Comparison of ENCODE assay signal across 22 mouse cellular contexts in the genomic region with DNA sequence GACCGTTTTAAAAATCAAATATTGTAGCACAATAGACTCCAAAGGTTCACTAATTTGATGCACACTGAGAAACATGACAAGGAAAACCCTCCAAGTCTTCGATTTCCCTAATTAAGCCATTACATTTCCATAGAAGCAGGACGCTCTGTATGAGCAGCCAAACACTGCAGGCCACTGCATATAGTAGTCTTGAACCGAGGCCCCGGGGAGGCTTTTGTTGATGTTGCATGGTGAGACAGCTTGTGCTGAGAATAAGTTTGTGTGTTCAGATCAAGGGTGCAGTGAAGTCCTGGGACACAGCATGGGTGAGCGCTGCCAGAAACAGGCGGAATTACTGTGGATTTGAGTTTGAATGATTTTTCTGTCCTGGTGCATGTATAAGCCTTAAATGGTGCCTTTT.
A peak's percentile ranks its signal among the peaks of the same experiment; 100 is the strongest.
DNase-seq lines count a peak whose midpoint lies in the region; ATAC-seq and TF ChIP-seq lines count a peak whose summit lies in the region.
"Had no signal": no experiment of that assay in that cellular context is flagged by ENCODE, and none has a peak within 500 bp of the region (broad histone marks: within the 10 kb centered on the region; RNA-seq: fewer than 3 reads in every experiment).

No protein-coding gene starts in this region.

- H3K4me1 ChIP-seq in forebrain, embryonic 11.5 days (replicated peaks; ENCODE audit: control insufficient read depth, insufficient read depth, low read length) = no peaks in the 10 kb centered on the region
- H3K4me1 ChIP-seq in forebrain, embryonic 10.5 days = peaks cover 5% of the 10 kb centered on the region
- H3K4me1 ChIP-seq in midbrain, embryonic 11.5 days (ENCODE audit: control insufficient read depth, insufficient read depth, low read length) = peaks cover 1% of the 10 kb centered on the region
- H3K4me1 ChIP-seq in midbrain, embryonic 10.5 days = peaks cover 5% of the 10 kb centered on the region
- no peaks in the 10 kb centered on the region for H3K4me1 ChIP-seq in ES-E14 (ENCODE audit: control insufficient read depth in 2 of 2, insufficient read depth in 2 of 2, low read length in 2 of 2, poor library complexity in 1 of 2)

- in situ Hi-C loops in ES-E14 (cut with MboI; ENCODE audit: low sequenced_read_pairs in 2 of 2, unreplicated experiment in 2 of 2) = loop anchor here in 1 of 2 experiments (25.0 kb wide), 1 partner anchor 207 kb away; no protein-coding TSS in a partner anchor

- DNase-seq in forebrain, embryonic 11.5 days (ENCODE audit: low spot score) = peak; percentile 48
- no peak for DNase-seq in forebrain, embryonic 10.5 days (ENCODE audit: extremely low spot score, low spot score)
- peak; percentile 62 for DNase-seq in midbrain, embryonic 11.5 days (ENCODE audit: low spot score, missing footprints)
- no peak for DNase-seq in midbrain, embryonic 10.5 days (ENCODE audit: low spot score)
- DNase-seq in ES-E14 (ENCODE audit: low read depth, low spot score) = no peak
- DNase-seq: adrenal gland, adult 2 months; adrenal gland, postnatal 10 days; adrenal gland, postnatal 25 days; B cell, adult 2 months; cerebellum, adult 11-12 months; cerebellum, adult 2 months; cerebellum, adult 9-10 months; cerebellum, postnatal 10 days; cerebellum, postnatal 25 days had no signal

- no peak for ATAC-seq in forebrain, embryonic 11.5 days (replicated peaks; ENCODE audit: low FRiP score)
- no peak for ATAC-seq in midbrain, embryonic 11.5 days (ENCODE audit: low FRiP score)
- no peak for ATAC-seq in erythroid progenitor cell, adult 5-6 weeks (replicated peaks; ENCODE audit: low FRiP score, poor library complexity, severe bottlenecking)
- ATAC-seq: CD4-positive, CD25-positive, alpha-beta regulatory T cell, adult 4 months; forebrain, embryonic 14.5 days; forebrain, embryonic 16.5 days had no signal

- H3K4me2 ChIP-seq in forebrain, embryonic 11.5 days (ENCODE audit: low read depth, low read length, severe bottlenecking) = no peak overlapping the region
- H3K4me2 ChIP-seq in midbrain, embryonic 11.5 days = no peak overlapping the region
- H3K4me2 ChIP-seq: embryonic facial prominence, embryonic 12.5 days; forebrain, embryonic 12.5 days had no signal

- H3K9ac ChIP-seq in forebrain, embryonic 11.5 days (ENCODE audit: low read length) = no peak overlapping the region
- H3K9ac ChIP-seq in midbrain, embryonic 11.5 days (ENCODE audit: low read length) = no peak overlapping the region
- H3K9ac ChIP-seq in ES-E14 (ENCODE audit: insufficient read depth, low read depth, low read length, poor library complexity, severe bottlenecking) = no peak overlapping the region
- H3K9ac ChIP-seq: embryonic facial prominence, embryonic 12.5 days; forebrain, embryonic 12.5 days had no signal

- H3K9me3 ChIP-seq in forebrain, embryonic 11.5 days (ENCODE audit: control insufficient read depth, low read length) = no peaks in the 10 kb centered on the region
- H3K9me3 ChIP-seq in forebrain, embryonic 10.5 days = no peaks in the 10 kb centered on the region
- no peaks in the 10 kb centered on the region for H3K9me3 ChIP-seq in midbrain, embryonic 11.5 days (ENCODE audit: control insufficient read depth, low read length)
- no peaks in the 10 kb centered on the region for H3K9me3 ChIP-seq in midbrain, embryonic 10.5 days (replicated peaks)
- no peaks in the 10 kb centered on the region for H3K9me3 ChIP-seq in ES-E14 (ENCODE audit: control insufficient read depth, insufficient read depth, low read depth, low read length)
- H3K9me3 ChIP-seq: embryonic facial prominence, embryonic 10.5 days; embryonic facial prominence, embryonic 12.5 days; forebrain, embryonic 12.5 days had no signal

- no peak overlapping the region for H3K4me3 ChIP-seq in forebrain, embryonic 11.5 days (ENCODE audit: low read depth, low read length)
- no peak overlapping the region for H3K4me3 ChIP-seq in forebrain, embryonic 10.5 days
- no peak overlapping the region for H3K4me3 ChIP-seq in midbrain, embryonic 11.5 days (ENCODE audit: low read depth, low read length)
- no peak overlapping the region for H3K4me3 ChIP-seq in midbrain, embryonic 10.5 days
- H3K4me3 ChIP-seq in ES-E14 (ENCODE audit: insufficient read depth in 1 of 2, low read depth in 1 of 2, low read length in 2 of 2, poor library complexity in 1 of 2, severe bottlenecking in 1 of 2) = no peak overlapping the region
- H3K4me3 ChIP-seq: embryonic facial prominence, embryonic 10.5 days; embryonic facial prominence, embryonic 12.5 days; forebrain, embryonic 12.5 days had no signal

- no peaks in the 10 kb centered on the region for H3K27me3 ChIP-seq in forebrain, embryonic 11.5 days (ENCODE audit: control insufficient read depth, insufficient read depth, low read length)
- H3K27me3 ChIP-seq in forebrain, embryonic 10.5 days (ENCODE audit: poor library complexity, severe bottlenecking) = no peaks in the 10 kb centered on the region
- H3K27me3 ChIP-seq in midbrain, embryonic 11.5 days (ENCODE audit: control insufficient read depth, insufficient read depth, low read length) = no peaks in the 10 kb centered on the region
- H3K27me3 ChIP-seq in midbrain, embryonic 10.5 days (ENCODE audit: low read depth, poor library complexity, severe bottlenecking) = peaks cover 6% of the 10 kb centered on the region; the same call in 1 of the 2 replicates
- H3K27me3 ChIP-seq: CH12.LX; embryonic facial prominence, embryonic 12.5 days; forebrain, embryonic 12.5 days had no signal

- H3K27ac ChIP-seq in forebrain, embryonic 11.5 days (ENCODE audit: low read depth, low read length) = no peak overlapping the region
- no peak overlapping the region for H3K27ac ChIP-seq in forebrain, embryonic 10.5 days
- H3K27ac ChIP-seq in midbrain, embryonic 11.5 days (ENCODE audit: low read depth, low read length) = no peak overlapping the region
- no peak overlapping the region for H3K27ac ChIP-seq in midbrain, embryonic 10.5 days (replicated peaks)
- H3K27ac ChIP-seq in ES-E14 (ENCODE audit: insufficient read depth, low read depth, low read length, poor library complexity, severe bottlenecking) = no peak overlapping the region
- H3K27ac ChIP-seq: embryonic facial prominence, embryonic 10.5 days; embryonic facial prominence, embryonic 12.5 days; forebrain, embryonic 12.5 days had no signal

- WGBS in forebrain, embryonic 11.5 days = 83% methylated on average over 7 of the region's 7 CpGs
- 88% methylated on average over 7 of the region's 7 CpGs for WGBS in forebrain, embryonic 10.5 days
- WGBS in midbrain, embryonic 11.5 days = 80% methylated on average over 7 of the region's 7 CpGs
- WGBS in midbrain, embryonic 10.5 days = 85% methylated on average over 7 of the region's 7 CpGs

- H3K36me3 ChIP-seq in forebrain, embryonic 11.5 days (ENCODE audit: control insufficient read depth, insufficient read depth, low read length) = no peaks in the 10 kb centered on the region
- 0 out of 2 replicates have a peak, but pooled peaks cover under 1% of the 10 kb centered on the region for H3K36me3 ChIP-seq in forebrain, embryonic 10.5 days (replicated peaks)
- no peaks in the 10 kb centered on the region for H3K36me3 ChIP-seq in midbrain, embryonic 11.5 days (ENCODE audit: control insufficient read depth, insufficient read depth, low read length)
- H3K36me3 ChIP-seq in midbrain, embryonic 10.5 days = no peaks in the 10 kb centered on the region
- no peaks in the 10 kb centered on the region for H3K36me3 ChIP-seq in ES-E14 (ENCODE audit: control insufficient read depth, insufficient read depth, low read length, poor library complexity, severe bottlenecking)
- H3K36me3 ChIP-seq: embryonic facial prominence, embryonic 10.5 days; embryonic facial prominence, embryonic 12.5 days; forebrain, embryonic 12.5 days had no signal

TF ChIP-seq in ES-E14, 5 proteins besides CTCF, POLR2A, EP300 and RAD21:
- no peak for TF ChIP-seq ZC3H11A (IDR thresholded peaks at IDR 0.05; ENCODE audit: borderline replicate concordance, low read depth, low read length)
- no peak for TF ChIP-seq MAFK (IDR thresholded peaks at IDR 0.05; ENCODE audit: insufficient read depth, low read depth, low read length)
- TF ChIP-seq HCFC1 (IDR thresholded peaks at IDR 0.05; ENCODE audit: borderline replicate concordance, insufficient read depth, low read length) = no peak
- no peak for TF ChIP-seq CHD2 (IDR thresholded peaks at IDR 0.05; ENCODE audit: low read depth, low read length)
- 0 out of 2 replicates have a peak, but pooled peaks have one; percentile 6 for TF ChIP-seq ZNF384 (IDR thresholded peaks at IDR 0.05; ENCODE audit: low read depth, low read length)
TF ChIP-seq in ES-E14: peak in this region for 1.

Comparison
In these comparisons a context has a peak if more than half of its experiments do, and no peak if none do; other contexts are left out.
1. DNase-seq: peak in forebrain, embryonic 11.5 days (single experiment) and midbrain, embryonic 11.5 days (single experiment); none in forebrain, embryonic 10.5 days (single experiment), midbrain, embryonic 10.5 days (single experiment) and ES-E14 (single experiment).